Mouse (Mus musculus) urinary bladder, postnatal 4 days (tissue): Measurements from ENCODE around the gene Pou4f2.

Experiments
- DNase-seq, 2 experiments: peaks; one replicate each; pipeline ENCODE4 v3.0.0; 2021 to 2022; ENCODE audit warnings: low spot score in 2 of 2

Gene Pou4f2

DNA sequence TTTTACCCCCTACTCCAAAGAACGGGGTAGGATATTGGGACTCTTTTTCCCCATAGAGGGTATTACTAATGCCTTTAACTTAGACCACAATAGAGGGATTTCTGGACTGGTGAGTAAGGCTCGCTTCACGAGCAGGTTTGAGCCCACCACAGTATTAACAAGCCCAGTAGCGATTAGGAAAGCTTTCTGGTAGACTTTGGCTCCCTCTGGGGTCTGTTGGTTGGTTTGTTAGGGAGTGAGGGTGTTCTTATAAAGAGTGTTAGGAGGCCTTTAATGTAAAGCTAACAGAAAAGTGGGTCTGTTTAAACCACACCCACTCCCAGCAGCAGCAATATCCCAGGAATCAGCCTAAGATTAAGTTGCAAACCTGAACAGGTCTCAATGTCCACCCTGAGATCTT lies 17.2 kb downstream of the Pou4f2 start:
- DNase-seq: no peak

- no peak for DNase-seq
These were observed 45.7 kb downstream of the Pou4f2 start for GRCm38 (mm10) chr8:78390756-78391155.
